Comparison of ENCODE assay signal across 24 mouse cellular contexts in genomic region chr8:90847980-90848379, GRCm38 (mm10). TPM values are rescaled to one million over a fixed set of nuclear protein-coding genes. Genes with fewer than 3 reads are reported as not detected.
"Had no signal": no experiment of that assay in that cellular context is flagged by ENCODE, and none has a peak within 500 bp of the region (broad histone marks: within the 10 kb centered on the region; RNA-seq: fewer than 3 reads in every experiment).

No protein-coding gene starts in this region.

- H3K27me3 ChIP-seq: liver, embryonic 13.5 days; midbrain, embryonic 15.5 days; neural tube, embryonic 12.5 days; neural tube, embryonic 15.5 days had no signal

- H3K36me3 ChIP-seq: liver, embryonic 13.5 days; midbrain, embryonic 15.5 days; neural tube, embryonic 12.5 days; neural tube, embryonic 15.5 days had no signal

- H3K27ac ChIP-seq: layer of hippocampus, adult 2 months; left cerebral cortex, adult 2 months; liver, embryonic 13.5 days; midbrain, embryonic 15.5 days; neural tube, embryonic 12.5 days; neural tube, embryonic 15.5 days had no signal

- DNase-seq: kidney, adult 18-20 months; kidney, adult 9 months; kidney, postnatal 14 days; layer of hippocampus, adult 9-11 months; liver, embryonic 13.5 days; lung, adult 2 months; lung, postnatal 14 days; lung, postnatal 4 days; retina, postnatal 1 day; thymus, postnatal 25 days had no signal

- ATAC-seq: midbrain, embryonic 15.5 days had no signal

- H3K4me1 ChIP-seq: liver, embryonic 13.5 days had no signal

- H3K4me3 ChIP-seq: layer of hippocampus, adult 2 months; left cerebral cortex, adult 2 months; liver, embryonic 13.5 days; midbrain, embryonic 15.5 days; neural tube, embryonic 12.5 days; neural tube, embryonic 15.5 days had no signal

RNA-seq across cellular contexts. Expression of gene Gm19935, which starts 30.8 kb away (rescaled TPM):
- total RNA-seq: megakaryocyte-erythroid progenitor cell, adult 5-6 weeks had no signal
- polyA plus RNA-seq: kidney, embryonic 16.5 days; limb, embryonic 11.5 days; limb, embryonic 14.5 days; liver, adult 2 months; liver, embryonic 13.5 days; liver, embryonic 16.5 days; midbrain, embryonic 11.5 days; small intestine, adult 2 months; spleen, adult 2 months had no signal
